Mouse (Mus musculus) testis, postnatal 10 days (tissue): ENCODE results near the gene Exog.
A peak's percentile ranks its signal among the peaks of the same experiment; 100 is the strongest.

Experiments
- DNase-seq: peaks from one replicate; pipeline ENCODE4 v3.0.0; 2021; ENCODE audit warnings: low spot score

Exog gene

DNA sequence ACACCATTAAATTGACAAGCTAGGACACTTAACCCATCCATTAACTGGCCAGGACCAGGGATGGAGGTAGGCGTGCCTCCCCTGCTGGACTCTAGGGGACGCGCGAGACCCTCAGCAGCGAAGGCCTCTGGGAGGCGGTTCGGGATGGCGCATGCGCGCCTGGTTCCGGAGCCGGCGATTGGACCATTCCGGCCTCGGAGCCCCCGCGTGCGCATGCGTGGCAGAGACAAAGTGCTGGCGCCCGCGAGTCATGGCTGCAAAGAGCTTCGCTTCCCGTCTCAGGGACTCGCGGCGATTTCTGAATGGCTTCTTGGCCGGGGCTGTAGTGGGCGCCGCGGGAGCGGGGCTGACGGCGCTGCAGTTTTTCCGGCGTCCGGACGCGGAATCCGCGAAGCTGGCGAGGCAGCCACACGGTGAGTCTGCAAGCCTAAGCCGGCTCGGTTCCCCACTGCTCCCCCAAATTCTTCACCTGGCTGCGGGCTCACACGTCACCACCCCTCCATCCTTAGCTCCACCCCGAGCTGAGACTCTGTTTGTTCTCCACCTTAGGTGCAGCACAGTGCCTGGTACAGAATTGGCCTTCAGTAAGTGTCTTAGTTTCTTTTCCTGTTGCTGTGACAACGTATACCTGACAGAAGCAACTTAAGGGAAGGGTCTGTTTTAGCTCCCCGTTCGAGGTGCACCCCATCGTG is at the start of gene Exog:
Gene Exog, plus strand, starts transcription at position 206 of the 692 bp plus-strand sequence.
- DNase-seq = peak; percentile 99

DNA sequence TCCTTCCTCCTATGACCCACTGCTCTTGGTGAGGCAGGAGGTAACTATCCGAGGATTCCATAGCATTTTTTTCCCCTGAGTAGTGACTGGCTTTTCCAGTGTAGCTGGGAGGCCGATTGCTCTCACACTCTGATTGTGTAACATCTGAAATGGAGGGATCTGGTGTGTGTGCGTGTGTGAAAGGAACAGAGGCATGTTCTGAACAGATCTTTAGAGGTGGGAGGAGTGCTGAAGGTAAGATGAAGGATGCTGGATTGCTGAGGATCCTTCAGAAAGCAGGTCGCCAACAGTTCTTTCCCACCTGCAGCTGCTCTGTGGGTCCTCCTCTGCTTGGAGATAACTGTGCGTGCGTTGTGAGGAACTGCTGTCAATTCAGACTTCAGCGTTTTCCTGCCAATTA is 43.4 kb upstream of the Exog start:
- DNase-seq = no peak

DNA sequence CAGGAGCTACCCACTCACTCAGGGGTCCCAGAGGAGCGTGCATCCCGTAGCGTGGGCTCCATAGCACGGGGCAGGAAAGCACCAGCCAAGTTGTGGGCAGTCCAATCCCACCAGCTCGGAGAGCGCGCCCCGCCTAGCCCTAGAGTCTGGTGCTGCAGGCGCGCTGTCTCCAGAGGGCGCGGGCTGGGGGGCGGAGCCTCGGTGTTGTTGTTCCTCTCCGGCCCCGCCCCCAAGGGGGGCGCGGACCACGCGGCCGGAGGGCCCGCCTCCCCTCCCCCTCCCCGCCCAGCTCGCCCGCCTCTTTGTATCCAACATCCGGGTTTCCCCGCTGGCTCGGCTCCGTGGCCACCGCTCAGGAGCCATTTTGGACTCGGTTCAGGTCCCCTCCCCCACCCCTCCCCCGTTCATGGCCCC is 42.9 kb upstream of the Exog start, which contains the start of gene Acvr2b:
Gene Acvr2b, plus strand, starts transcription at position 318 of the 414 bp plus-strand sequence.
- peak; percentile 99 for DNase-seq

DNA sequence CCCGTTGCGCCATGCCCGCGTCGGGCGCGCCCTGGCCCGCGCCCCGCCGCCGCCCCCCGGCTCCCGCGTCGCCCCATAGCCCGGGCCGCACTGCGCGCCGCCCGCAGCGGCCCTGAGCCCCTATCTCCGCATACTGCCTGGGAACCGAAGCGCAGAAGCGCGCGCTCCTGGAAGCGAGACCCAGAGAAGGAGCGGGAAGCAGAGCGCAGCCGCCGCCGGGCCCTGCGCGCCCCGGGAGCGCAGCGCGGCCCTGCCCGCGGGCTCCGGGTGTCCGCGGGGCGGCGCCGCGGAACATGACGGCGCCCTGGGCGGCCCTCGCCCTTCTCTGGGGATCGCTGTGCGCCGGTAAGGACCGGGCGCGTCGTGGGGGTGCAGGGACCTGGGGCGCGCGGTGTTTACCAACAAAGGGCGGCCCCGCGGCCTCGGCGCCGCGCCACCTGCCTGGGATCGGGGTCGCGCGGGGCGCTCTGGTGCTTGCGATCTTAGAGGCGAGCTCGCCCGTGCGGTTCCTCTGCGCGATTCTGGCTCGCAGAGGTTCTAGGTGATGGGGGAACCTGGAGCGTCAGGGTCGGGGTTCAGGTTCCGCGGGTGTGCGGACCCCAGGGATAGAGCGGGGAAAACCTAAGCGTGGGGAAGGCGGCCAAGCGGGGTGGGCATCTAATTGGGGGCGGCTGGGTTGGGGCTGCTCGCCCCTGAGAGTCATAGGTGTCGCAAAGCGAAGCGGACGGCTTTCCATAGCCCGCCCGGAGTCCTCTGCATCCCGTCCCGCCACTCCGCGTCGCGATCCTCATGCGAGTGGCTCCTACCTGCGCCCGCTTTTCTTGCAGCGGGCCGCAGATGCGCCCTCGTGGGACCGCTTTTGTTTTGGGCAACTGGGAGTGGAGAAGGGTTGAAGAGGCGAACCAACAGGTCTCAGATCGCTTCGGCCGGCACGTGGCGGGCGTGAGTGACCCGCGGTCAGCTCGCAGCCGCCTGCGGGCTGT is 42.2 kb upstream of the Exog start:
- peak; percentile 72 for DNase-seq

DNA sequence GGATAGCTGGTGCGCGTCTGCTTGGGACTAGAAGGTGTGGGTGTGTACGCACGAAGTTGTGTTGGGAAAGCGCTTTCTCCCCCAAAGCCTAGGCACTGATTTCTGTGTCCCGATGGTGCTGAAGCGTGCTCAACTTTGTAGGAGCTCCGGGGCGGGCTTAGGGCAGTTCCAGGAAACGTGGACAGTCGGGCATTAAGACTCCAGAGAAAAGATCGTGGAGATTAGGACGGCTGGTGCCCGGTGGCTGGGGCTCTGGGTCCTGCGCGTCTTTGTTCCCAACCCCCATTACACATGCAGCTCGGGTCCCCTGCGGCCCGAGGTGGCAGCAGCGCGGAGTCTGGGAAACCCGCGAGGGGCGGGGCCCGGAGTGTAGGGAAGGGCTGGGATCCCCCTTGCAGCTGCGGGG is 41.5 kb upstream of the Exog start:
- peak; percentile 73 for DNase-seq

DNA sequence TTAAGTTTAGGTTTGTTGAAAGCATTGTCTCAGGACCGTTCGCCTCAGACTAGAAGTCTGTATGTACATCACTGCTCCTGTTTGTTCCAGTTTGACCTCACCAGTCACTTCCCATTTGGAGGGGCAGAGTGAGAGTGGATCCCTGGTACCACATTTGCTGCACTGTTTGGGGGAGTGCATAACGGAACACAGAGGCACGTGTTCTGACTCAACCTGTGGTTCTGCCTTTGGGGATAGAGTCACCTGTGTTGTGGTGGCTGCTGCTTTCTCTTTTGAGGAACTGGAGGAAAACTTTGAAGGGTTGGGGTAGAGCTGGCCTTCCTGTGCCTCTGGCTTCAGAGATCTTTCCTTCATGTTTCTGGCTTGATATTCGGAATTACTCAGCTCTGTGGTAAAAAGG is 40.7 kb upstream of the Exog start:
- no peak for DNase-seq

DNA sequence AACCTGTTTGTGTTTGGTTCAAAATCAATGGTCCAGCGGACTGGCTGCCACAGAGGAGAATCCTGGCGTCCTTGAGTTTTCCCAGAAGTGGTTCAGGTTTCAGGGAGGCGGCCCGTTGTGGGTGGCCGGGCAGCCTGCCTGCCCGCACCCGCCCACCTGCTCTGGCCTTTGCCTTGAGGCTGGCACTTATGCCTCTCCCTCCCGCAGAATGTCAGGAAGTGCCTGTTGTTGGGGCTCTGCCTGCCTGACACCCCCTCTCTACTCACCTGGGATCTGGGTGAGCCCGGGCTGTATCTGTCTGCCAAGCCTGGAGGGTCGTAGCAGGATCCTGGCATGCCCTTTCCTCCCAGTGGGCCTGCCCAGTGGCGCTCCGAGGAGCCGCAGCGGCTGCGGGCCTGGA is 36.9 kb upstream of the Exog start:
- peak; percentile 40 for DNase-seq

DNA sequence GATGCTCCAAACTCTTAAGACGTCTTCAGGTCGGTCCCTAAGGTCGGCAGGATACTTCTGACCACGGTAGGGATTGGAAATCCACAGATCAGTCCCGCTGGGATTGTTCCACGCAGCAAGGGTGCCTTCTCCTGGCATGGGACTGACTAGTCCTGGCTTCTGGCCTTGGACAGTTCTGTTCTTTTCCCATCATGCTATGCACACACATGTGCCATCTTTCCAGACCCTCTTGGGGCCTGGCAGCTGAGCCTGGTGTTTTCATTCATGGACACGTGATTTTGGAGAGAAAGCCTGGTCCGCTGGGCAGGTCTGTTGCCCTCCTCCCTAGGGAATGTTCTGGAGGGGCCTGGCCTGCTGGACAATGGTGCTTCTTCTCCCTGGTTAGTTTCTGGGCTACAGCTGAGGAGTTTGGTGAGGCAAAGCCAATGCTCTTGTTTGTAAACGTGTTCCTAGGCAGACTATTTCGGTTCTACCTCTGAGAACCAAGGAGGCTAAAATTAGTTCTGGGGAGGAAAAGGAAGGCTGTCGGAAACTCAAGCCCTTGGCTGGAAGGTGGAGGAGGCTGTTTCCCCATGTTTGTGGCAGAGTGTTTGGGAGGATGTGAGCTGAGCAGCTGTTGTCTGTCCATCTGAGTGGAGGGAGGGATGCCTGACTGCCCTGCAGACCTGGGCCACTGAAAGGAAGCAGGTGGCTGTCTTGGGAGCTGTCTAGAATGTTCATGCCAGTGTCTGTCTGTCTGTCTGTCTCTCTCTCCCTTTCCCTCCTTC is 35.7 kb upstream of the Exog start:
- no peak for DNase-seq

DNA sequence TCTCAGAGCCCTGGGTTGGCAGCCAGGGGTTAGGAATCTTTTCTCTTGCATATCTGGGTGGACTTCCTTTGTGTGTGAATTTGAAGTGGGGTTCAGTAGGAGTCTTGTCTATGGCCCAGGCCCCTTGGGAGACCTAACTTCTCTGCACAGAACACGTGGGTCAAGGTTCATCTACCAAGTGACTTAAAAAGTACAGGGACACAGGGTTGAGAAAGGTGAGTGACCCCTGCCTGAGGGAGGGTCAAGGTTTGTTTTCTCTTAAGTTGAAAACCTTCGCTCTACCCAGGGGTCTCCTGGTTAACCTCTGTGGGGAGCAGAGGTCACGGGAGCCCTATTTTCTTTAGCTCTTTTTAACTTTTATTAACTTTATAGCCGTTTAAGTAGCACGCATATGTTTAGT is 34.9 kb upstream of the Exog start:
- DNase-seq = no peak

DNA sequence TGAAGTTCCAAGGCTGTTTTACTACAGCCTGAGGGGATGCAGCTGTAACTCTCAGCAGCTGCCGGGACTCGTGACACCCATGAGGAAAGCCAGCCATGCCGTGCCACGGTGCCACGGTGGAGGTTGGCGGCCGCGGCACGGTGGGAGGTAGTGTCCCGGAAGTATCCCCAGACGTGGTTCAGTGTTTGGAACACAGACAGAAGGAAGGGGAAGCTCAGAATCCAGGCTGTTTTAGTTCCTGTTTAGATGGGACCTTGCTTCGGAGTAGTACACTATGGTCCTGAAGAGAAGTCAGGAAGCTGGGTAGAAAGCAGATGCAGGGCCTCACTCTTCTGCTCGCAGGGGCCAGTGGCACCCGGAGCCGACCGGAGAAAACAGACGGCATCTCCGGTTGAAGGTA is 26.7 kb upstream of the Exog start:
- no peak for DNase-seq

DNA sequence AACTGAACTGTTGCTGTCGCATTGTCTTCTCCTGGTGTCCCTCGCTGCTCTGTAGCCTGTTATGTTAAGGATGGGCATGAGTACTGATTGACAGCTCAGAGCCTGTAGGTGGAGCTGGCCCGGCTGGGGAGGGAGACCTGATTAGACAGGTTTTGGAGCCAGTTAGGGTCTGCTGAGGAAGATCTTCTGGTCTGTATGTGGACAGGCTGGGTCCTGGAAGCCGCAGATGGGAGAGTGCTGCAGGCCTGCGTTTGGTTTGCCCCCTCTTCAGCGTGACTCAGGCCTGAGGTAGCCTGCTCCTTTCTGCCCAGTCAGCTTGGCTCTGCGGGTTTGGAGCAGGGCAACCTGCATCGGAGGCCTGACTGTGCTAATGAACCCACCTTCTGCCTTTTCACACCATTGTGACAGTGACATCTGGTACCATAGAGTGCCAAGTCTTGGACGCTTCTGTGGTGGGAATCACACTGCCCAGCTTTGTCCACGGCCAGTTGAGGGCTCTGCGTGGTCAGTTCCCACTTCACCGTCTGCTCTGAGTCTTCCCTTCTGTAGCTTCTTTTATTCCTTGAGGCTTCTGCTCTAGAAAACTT is 24.8 kb upstream of the Exog start:
- DNase-seq = no peak

DNA sequence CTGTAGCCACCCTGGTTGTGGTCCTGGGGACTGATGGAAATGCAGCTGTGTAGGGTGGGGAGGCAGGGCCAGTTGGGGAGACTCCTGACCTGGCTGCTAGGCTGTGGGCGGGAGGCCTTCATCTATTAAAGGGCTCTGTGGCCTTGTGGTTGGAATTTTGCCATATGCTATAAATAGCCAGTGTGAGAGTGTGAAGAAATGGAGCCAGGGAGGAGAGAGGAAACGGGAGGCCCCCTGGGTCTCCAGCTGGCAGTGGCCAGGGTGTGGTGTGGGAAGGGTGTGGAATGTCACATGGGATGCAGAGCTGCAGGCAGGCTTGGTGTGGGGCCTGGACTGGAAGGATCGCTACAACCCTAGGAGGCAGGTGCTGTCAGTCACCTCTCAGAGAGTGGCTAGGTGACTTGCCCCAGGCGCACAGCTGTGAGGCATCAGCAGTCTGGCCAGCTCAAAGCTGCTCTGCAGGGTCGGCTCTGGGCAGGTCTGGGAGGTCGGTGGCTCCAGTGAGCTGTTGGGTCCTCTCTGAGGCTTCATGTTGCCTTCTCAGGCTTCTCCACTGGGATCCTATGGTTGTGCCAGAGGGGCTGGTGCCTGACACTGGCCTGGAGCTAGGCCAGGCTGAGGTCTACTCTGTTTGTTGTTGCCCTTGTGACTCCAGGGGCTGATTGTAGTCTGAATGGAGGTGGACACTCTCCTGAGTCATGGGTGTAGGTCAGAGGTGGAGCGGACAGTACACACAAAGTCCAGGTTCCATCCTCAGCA is 19.3 kb upstream of the Exog start:
- DNase-seq = peak; percentile 47

DNA sequence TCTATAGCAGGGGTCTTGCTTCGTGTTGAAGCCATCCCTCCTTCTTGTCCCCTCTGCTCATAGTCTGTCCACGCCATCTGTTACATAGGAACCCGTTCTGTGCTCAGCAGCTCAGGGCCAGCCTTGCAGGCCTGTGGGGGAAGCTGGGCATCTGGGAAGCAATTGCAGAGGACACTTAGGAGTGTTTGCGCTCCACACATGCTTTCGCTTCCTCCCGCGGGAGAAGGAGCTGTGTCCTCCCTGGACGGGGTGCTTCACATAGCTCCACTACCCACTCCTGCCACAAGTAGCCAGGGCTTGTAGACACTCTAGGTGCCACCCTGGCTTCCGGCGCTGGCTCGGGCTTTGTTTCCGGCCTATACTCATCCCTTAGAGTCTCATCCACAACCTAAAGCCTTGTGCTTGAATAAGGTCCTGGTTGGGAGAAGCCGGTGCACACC is 18.7 kb upstream of the Exog start:
- DNase-seq = no peak

DNA sequence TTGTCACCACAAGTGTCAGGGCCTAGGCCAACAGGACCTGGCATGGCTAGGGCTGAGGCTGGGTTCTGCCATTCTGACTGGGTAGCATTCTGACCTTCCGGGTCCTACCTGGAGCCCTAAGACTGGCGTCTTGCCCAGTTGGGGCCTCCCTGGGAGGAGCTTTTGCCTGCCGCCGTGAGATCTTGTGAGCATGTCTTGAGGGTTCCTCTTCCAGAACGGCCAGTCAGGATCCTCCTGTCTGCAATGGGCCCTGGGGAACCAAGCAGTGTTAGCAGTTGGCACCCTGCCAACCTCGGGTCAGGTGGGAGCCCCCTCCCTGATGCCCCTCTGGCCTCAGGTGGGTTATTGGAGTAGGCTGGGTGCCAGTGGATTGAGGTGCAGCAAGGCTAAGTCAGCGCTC is 18.3 kb upstream of the Exog start:
- DNase-seq = peak; percentile 50

DNA sequence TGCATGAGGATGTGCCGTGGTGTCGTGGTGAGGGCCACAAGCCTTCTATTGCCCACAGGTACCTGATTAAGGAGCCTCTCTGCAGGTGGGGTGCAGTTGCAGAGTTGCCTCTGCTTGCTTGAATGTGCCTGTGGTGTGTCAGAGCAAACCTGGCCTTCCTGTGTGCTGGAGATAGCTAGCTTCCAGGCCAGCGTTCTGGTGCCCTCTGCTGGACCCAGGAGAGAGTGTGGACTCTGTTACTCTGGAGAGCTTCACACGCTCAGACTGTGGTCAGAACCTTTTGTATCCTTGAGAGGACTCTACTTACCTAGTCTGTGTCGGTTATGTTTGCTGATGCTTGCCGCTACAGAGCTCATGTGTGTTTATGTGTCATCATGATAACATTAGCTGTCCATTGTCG is 14.4 kb upstream of the Exog start:
- DNase-seq = peak; percentile 87

DNA sequence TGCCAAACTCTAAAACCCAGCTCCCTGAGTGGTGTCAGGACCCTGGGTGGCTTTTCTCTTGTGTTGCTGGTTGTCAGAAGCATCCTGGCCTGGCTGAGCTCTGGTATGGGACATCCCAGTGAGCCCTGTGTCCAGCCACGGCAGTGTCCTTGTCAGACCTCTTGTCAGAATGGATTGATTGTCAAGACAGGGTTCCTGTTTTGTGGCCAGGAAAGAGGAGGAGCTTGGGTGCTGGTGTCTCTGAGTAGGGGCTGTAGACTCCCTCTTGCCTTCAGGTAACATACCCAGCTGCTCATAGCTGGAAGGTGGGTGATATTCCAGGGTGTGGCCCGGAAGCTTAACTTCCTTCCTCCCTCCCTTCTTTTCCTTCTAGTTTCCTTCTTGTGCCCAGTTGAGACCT is 8.9 kb upstream of the Exog start:
- DNase-seq = no peak

DNA sequence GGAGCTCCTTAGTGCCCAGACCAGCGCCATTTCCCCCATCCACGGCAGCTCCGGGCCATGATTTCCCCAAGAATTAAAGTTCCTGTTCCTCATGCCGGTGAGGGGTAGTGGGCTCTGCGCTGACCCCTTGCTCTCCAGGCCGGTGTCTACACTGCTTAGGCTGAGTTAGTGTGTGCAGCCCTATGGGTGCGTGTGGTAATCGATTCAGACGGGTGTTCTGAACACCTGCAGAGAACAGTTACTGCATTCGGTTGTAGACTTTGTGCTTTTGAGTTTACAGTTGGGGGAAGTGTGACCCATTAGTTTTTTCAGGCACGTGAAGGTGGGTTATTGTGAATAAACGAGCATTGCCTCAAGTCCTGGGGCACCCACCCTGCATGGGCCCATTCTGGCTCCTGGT is 6.7 kb upstream of the Exog start:
- no peak for DNase-seq

DNA sequence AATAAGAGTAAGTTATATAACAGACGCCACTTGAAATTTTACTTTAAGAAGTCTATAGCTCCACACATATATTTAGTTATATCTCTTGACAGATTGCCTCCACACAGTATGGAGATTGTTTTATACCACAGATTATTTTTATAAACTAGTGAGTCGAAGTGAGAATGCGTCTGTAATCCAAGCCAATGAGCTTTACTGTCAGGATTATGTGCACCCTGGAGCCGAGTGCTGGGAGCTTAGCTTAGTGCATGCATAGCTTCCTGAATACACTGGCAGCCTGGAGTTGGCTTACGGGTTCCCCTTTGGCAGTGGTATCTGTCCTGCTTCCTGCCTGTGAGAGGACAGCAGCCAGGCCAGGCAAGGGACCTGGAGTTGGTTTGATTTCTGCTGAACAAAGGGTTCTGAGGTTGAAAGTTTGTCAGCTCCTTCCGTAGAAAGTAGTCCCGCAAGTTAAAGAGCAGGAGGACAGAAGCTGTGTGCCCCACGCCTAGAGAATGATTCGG is 6.2 kb upstream of the Exog start:
- no peak for DNase-seq

DNA sequence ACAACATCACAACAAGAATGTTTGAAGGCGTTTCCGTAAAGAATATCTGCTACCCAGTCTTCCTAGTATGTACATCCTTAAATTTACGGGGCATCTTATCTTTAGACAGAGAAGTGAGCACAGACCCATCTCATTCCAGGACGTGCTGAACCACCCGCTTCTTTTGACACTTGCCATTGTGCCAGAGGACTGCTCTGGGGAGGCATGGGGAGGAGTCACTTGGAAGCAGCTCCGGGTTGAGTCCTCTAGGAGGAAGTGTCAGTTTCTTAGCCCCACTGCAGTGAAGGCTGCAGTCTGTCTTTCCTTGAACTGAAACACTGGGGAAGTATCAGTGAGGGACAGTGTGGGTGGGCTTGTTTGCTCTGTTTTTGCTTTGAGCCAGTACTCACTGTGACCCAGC is 994 bp downstream of the Exog start:
- DNase-seq = no peak

DNA sequence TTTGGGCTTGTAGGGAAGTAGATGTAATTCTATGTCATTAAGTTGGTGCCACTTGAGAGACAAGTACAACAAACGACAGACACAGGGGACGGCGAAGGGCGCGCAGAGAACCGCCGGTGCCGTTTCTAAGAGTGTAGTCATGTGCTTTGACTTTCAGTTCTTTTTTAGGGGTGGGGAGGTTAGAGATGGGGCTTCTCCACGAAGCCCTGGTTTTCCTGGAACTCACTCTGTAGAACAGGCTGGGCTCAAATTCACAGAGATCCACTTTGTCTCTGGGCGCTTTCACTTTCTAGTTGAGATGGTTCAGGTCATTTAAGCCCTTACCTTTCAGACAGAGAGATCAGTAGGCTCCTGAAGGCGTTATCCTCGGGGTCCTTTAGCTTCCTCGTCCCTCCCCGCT is 11.2 kb downstream of the Exog start:
- DNase-seq = no peak

DNA sequence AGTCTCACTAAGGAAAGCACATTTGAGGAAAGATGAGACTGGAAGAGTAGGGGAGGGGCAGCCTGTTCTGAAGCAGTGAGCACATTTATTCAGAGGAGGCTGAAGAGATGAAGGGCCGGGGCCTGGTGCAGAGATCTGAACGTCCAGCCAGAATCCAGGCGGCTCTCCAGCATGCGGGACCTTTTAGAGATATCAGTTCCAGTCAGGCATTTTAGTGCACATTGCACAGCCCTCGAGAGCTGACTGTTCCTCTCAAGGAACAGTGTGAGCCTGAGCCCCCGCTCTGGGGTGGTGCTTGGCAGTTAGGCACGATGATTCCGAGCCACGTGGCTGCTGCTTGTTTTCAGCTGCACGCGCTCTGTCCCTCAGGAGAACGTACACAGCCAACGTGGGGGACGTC is 12.4 kb downstream of the Exog start:
- peak; percentile 69 for DNase-seq
